Mouse (Mus musculus) bone marrow macrophage, adult 2 months (primary cell): ENCODE measurements around the gene Cbx5.

Experiments used
- CTCF ChIP-seq: IDR thresholded peaks from 2 replicates; pipeline ENCODE4 v1.5.1; 2012; ENCODE audit warnings: low read depth, mild to moderate bottlenecking, low read length, moderate library complexity
- POLR2A ChIP-seq: IDR thresholded peaks from 2 replicates; pipeline ENCODE4 v1.6.1; 2012; ENCODE audit warnings: mild to moderate bottlenecking, low read depth, low read length, borderline replicate concordance

GRCm38 (mm10) chr15:103168801-103169611 is 70.6 kb downstream of the Cbx5 start:
- TF ChIP-seq CTCF (no peak), POLR2A (no peak)
